Mouse (Mus musculus): ENCODE measurements around the gene Abhd2. TPM values are rescaled to one million over a fixed set of nuclear protein-coding genes. Genes with fewer than 3 reads are reported as not detected.

Abhd2 gene
- polyA plus RNA-seq, 1 experiment from 2014 or later: 25.1 TPM

DNA sequence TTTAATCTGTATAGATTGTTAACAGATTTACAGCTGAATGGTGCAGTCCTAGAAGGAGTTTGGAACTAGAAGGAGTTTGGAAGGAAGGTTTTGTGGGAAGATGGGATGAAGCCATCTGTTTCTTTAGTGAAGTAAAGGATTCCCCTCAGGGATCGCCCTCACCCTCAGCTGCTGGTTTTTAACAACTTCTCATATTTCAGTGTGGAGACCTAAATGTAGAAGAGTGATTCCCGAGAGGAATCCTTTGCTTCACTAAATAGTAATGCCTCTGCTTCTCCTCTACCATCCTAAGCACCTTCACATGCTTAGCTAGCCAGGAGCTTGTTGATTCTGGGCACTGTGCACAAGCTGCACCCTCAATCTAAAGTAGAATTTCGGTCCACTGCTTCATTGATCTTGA, 118.5 kb downstream of the Abhd2 start:
- no peaks in the 10 kb centered on the region for H3K9me3 ChIP-seq (ENCODE audit: control insufficient read depth, low read length)
- DNase-seq (ENCODE audit: low spot score) (no peak), ATAC-seq (ENCODE audit: low FRiP score) (no peak)
- peak overlapping the region; percentile 70 for H3K4me2 ChIP-seq (replicated peaks)
- H3K9ac ChIP-seq: peak overlapping the region; percentile 52
- H3K27ac ChIP-seq: peak overlapping the region; percentile 76
- 17% methylated on average over 3 of the region's 3 CpGs for WGBS
- H3K36me3 ChIP-seq (replicated peaks; ENCODE audit: control insufficient read depth, insufficient read depth): no peaks in the 10 kb centered on the region
- H3K4me1 ChIP-seq (replicated peaks; ENCODE audit: control insufficient read depth, insufficient read depth, low read length): 0 out of 2 replicates have a peak, but pooled peaks cover 4% of the 10 kb centered on the region
- H3K27me3 ChIP-seq (ENCODE audit: control insufficient read depth, insufficient read depth, low read length): no peaks in the 10 kb centered on the region
- peak overlapping the region; percentile 47 for H3K4me3 ChIP-seq (replicated peaks; ENCODE audit: low read length)

DNA sequence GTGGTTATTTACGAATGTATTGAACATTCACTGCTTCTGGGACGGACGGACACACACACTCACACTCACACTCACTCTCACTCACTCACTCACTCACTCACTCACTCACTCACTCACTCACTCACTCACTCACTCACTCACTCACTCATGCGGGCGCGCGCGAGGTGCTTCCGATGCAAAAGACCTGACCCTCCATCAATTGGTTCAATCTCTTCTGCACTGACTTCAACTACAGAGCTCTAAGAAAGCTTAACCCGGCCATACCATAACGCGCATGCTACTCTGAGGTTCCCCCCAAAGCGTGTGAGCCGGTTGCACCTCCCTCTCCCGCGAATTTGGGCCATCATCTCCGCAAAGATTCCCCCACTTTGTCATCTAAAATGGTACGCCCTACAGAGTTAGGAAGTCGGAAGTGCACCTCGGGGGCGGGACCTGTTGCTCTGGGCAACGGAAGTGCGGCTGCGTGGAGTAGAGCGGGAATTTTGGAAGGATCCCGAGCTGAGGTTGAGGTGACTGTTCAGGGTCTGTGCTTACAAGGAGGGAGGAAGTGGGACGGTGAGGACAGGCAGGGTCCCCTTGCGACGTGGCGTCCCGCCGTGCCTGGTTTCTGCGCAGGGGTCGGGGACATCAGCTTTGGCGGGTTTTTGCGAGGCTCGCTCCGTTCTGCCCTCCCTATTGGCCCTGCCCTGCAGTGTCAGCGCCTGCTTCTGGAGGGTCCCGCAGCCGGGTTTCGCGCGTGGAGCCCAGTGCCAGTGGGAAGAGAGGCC, 119.1 kb downstream of the Abhd2 start, which contains the start of gene Fanci:
TSS of gene Fanci (plus strand) at position 47 of the 767 bp plus-strand sequence.
- no peaks in the 10 kb centered on the region for H3K27me3 ChIP-seq (ENCODE audit: control insufficient read depth, insufficient read depth, low read length)
- no peaks in the 10 kb centered on the region for H3K36me3 ChIP-seq (replicated peaks; ENCODE audit: control insufficient read depth, insufficient read depth)
- peak; percentile 93 for ATAC-seq (ENCODE audit: low FRiP score)
- H3K4me3 ChIP-seq (replicated peaks; ENCODE audit: low read length): peak within 1 kb of the TSS; percentile 47
- 0 out of 2 replicates have a peak, but pooled peaks cover 4% of the 10 kb centered on the region for H3K4me1 ChIP-seq (replicated peaks; ENCODE audit: control insufficient read depth, insufficient read depth, low read length)
- H3K9me3 ChIP-seq (ENCODE audit: control insufficient read depth, low read length): no peaks in the 10 kb centered on the region
- WGBS: under 1% methylated on average over 44 of the region's 44 CpGs
- peak; percentile 97 for DNase-seq (ENCODE audit: low spot score)
- peak within 1 kb of the TSS; percentile 76 for H3K27ac ChIP-seq
- peak within 1 kb of the TSS; percentile 70 for H3K4me2 ChIP-seq (replicated peaks)
- H3K9ac ChIP-seq: peak within 1 kb of the TSS; percentile 52

DNA sequence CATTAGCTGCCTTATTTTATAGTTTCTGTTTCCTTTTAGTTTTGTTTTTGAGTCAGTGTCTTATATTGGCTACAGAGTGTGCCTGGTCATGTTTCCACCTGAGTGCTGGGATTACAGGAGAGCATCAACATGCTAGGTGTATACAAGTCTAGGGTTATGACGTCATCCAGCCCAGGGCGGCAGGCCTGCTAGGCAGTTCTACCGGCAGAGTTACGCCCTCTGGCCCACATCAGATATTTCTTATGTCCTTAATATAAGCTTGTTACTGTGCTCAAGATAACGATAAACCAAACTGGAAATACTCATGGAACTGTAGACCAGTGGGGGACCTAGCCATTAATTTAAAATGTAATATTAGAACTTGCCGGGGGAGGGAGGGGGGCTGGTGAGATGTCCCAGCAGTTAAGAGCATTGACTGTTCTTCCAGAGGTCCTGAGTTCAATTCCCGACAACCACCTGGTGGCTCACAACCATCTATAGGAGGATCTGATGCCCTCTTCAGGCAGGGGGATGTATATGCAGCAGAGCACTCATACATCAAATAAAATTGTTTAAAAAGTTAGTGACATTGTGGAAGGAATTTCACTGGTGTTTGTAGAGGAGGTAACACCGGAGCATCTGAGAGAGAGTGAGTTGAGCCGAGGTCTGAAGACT, 120.0 kb downstream of the Abhd2 start:
- peak overlapping the region; percentile 70 for H3K4me2 ChIP-seq (replicated peaks)
- ATAC-seq (ENCODE audit: low FRiP score): no peak; the same call in 1 of the 2 replicates
- 66% methylated on average over 9 of the region's 9 CpGs for WGBS
- no peak overlapping the region for H3K9ac ChIP-seq
- H3K27ac ChIP-seq: no peak overlapping the region
- 0 out of 2 replicates have a peak overlapping the region, but pooled peaks have one; percentile 47 for H3K4me3 ChIP-seq (replicated peaks; ENCODE audit: low read length)
- no peak for DNase-seq (ENCODE audit: low spot score)
- H3K4me1 ChIP-seq (replicated peaks; ENCODE audit: control insufficient read depth, insufficient read depth, low read length): 0 out of 2 replicates have a peak, but pooled peaks cover 4% of the 10 kb centered on the region
- H3K36me3 ChIP-seq (replicated peaks; ENCODE audit: control insufficient read depth, insufficient read depth): no peaks in the 10 kb centered on the region
- no peaks in the 10 kb centered on the region for H3K27me3 ChIP-seq (ENCODE audit: control insufficient read depth, insufficient read depth, low read length)
- H3K9me3 ChIP-seq (ENCODE audit: control insufficient read depth, low read length): no peaks in the 10 kb centered on the region

DNA sequence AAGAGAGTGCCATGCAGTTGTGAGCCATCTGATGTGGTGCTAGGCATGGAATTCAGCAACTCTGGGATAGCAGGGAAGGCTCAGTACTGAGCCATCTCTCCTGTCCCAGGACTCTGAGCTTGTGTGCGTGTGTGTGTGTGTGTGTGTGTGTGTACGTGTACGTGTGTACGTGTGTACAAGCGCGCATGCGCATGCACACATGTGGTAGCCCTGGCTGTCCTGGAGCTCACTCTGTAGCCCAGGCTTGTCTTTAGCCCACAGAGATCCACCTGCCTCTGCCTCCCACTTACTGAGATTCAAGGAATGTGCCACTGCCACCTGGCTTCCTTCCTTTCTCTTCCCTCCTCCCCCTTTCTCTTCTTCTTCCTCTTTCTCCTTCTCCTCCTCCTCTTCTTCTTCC, 120.9 kb downstream of the Abhd2 start:
- no peak for ATAC-seq (ENCODE audit: low FRiP score)
- H3K4me2 ChIP-seq (replicated peaks): no peak overlapping the region

DNA sequence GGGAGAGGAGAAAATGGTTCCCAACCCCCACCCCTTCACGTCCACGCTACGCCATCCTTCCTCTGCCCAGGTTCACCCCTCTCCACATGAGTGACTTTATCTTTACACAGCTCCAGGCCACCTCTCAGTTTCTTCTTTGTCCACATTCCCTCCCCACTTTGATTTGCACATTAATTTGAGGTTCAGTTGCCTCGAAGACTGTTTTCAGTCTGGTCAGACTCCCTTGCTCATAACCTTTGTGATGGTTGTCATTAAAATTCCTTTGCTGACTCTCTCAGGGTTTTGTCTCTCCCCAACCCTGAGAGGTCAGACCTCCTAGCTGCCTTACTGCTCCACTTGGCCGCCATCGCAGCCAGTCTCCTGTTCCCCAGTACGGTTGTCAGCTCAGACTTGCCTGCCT, 121.7 kb downstream of the Abhd2 start:
- no peaks in the 10 kb centered on the region for H3K36me3 ChIP-seq (replicated peaks; ENCODE audit: control insufficient read depth, insufficient read depth)
- H3K9ac ChIP-seq: no peak overlapping the region
- no peak for DNase-seq (ENCODE audit: low spot score)
- H3K27ac ChIP-seq: no peak overlapping the region
- H3K9me3 ChIP-seq (ENCODE audit: control insufficient read depth, low read length): no peaks in the 10 kb centered on the region
- ATAC-seq (ENCODE audit: low FRiP score): no peak
- H3K27me3 ChIP-seq (ENCODE audit: control insufficient read depth, insufficient read depth, low read length): no peaks in the 10 kb centered on the region
- H3K4me1 ChIP-seq (replicated peaks; ENCODE audit: control insufficient read depth, insufficient read depth, low read length): 0 out of 2 replicates have a peak, but pooled peaks cover 4% of the 10 kb centered on the region
- no peak overlapping the region for H3K4me3 ChIP-seq (replicated peaks; ENCODE audit: low read length)
- H3K4me2 ChIP-seq (replicated peaks): no peak overlapping the region
- 68% methylated on average over 7 of the region's 7 CpGs for WGBS

More for the DNA sequence above, 120.9 kb downstream of the Abhd2 start:
- 0 out of 2 replicates have a peak, but pooled peaks cover 4% of the 10 kb centered on the region for H3K4me1 ChIP-seq (replicated peaks; ENCODE audit: control insufficient read depth, insufficient read depth, low read length)
- no peak overlapping the region for H3K27ac ChIP-seq
- 98% methylated on average over 7 of the region's 7 CpGs for WGBS
- H3K4me3 ChIP-seq (replicated peaks; ENCODE audit: low read length): no peak overlapping the region
- H3K9me3 ChIP-seq (ENCODE audit: control insufficient read depth, low read length): no peaks in the 10 kb centered on the region
- H3K27me3 ChIP-seq (ENCODE audit: control insufficient read depth, insufficient read depth, low read length): no peaks in the 10 kb centered on the region
- no peaks in the 10 kb centered on the region for H3K36me3 ChIP-seq (replicated peaks; ENCODE audit: control insufficient read depth, insufficient read depth)
- no peak overlapping the region for H3K9ac ChIP-seq
- no peak for DNase-seq (ENCODE audit: low spot score)

DNA sequence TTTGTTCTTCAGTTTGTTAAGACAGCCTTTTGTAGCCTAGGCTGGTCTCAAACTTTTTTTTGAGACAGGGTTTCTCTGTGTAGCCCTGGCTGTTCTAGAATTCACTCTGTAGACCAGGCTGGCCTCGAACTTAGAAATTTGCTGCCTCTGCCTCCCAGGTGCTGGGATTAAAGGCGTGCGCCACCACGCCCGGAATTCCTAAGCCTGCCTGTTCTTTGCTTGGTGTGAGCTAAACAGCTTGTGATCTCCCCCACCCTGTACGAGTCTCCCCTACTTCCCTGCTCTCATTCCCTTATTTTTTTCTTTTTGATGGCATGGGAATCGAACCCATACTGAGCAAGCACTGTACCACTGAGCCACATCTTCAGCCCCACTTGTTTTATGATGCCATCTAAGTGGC, 122.2 kb downstream of the Abhd2 start:
- H3K27me3 ChIP-seq (ENCODE audit: control insufficient read depth, insufficient read depth, low read length): no peaks in the 10 kb centered on the region
- H3K4me3 ChIP-seq (replicated peaks; ENCODE audit: low read length): no peak overlapping the region
- no peaks in the 10 kb centered on the region for H3K9me3 ChIP-seq (ENCODE audit: control insufficient read depth, low read length)
- DNase-seq (ENCODE audit: low spot score) (no peak), ATAC-seq (ENCODE audit: low FRiP score) (no peak)
- 92% methylated on average over 7 of the region's 7 CpGs for WGBS
- no peak overlapping the region for H3K27ac ChIP-seq
- no peaks in the 10 kb centered on the region for H3K36me3 ChIP-seq (replicated peaks; ENCODE audit: control insufficient read depth, insufficient read depth)
- no peak overlapping the region for H3K9ac ChIP-seq
- H3K4me1 ChIP-seq (replicated peaks; ENCODE audit: control insufficient read depth, insufficient read depth, low read length): 0 out of 2 replicates have a peak, but pooled peaks cover 4% of the 10 kb centered on the region
- no peak overlapping the region for H3K4me2 ChIP-seq (replicated peaks)

DNA sequence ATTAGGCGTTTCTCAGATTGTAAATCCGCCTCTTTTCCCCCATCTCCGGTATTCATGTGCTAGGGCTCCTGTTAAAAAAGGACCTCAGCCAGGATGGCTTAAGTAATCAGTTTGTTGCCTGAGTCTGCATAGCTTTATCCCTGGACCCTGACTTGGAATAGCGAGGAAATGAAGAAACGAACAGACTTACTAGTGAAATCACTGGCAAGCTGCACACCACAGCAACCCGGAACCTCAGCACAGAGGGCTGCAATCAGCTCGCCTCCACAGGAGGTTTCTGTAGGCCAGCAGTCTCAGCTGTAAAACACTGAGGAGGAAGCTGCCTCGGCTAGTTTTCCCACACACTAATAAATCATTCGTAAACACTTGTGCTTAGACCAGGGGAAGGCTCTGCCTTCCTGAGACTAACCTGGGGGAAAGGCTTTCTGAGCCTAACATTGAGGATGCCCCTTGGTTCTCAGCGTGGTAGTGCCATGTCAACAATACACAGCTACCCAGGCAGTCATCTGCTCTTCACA, 124.5 kb downstream of the Abhd2 start:
- Histone ChIP-seq H3K4me3 (replicated peaks; ENCODE audit: low read length) (no peak overlapping the region), H3K4me1 (replicated peaks; ENCODE audit: control insufficient read depth, insufficient read depth, low read length) (0 out of 2 replicates have a peak, but pooled peaks cover 1% of the 10 kb centered on the region), H3K27me3 (ENCODE audit: control insufficient read depth, insufficient read depth, low read length) (no peaks in the 10 kb centered on the region), H3K27ac (no peak overlapping the region), H3K9me3 (ENCODE audit: control insufficient read depth, low read length) (no peaks in the 10 kb centered on the region), H3K36me3 (replicated peaks; ENCODE audit: control insufficient read depth, insufficient read depth) (no peaks in the 10 kb centered on the region), H3K4me2 (replicated peaks) (no peak overlapping the region), H3K9ac (no peak overlapping the region)
- WGBS: 77% methylated on average over 10 of the region's 10 CpGs
- ATAC-seq (ENCODE audit: low FRiP score) (no peak), DNase-seq (ENCODE audit: low spot score) (no peak)

DNA sequence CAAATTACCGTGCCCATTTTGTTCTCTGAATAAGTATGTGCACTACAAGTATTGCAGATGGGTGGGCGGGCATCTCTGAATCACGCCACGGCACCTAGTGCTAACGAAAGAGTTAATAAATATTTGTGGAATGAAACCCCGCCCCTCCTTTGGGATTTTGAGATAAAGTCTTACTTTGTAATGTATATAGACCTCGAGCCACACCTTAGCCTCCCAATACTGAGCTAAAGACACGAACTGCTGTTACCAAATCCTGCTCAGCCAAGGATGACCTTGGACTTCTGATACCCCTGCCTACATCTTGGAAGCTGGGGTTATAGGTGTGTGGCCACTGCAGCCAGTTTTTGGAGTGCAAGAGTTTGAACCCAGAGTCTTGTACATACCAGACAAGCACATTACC, 125.4 kb downstream of the Abhd2 start:
- no peak for ATAC-seq (ENCODE audit: low FRiP score)
- Histone ChIP-seq H3K27me3 (ENCODE audit: control insufficient read depth, insufficient read depth, low read length) (no peaks in the 10 kb centered on the region), H3K4me2 (replicated peaks) (no peak overlapping the region), H3K4me1 (replicated peaks; ENCODE audit: control insufficient read depth, insufficient read depth, low read length) (no peaks in the 10 kb centered on the region), H3K36me3 (replicated peaks; ENCODE audit: control insufficient read depth, insufficient read depth) (no peaks in the 10 kb centered on the region), H3K27ac (no peak overlapping the region), H3K9ac (no peak overlapping the region), H3K4me3 (replicated peaks; ENCODE audit: low read length) (no peak overlapping the region), H3K9me3 (ENCODE audit: control insufficient read depth, low read length) (no peaks in the 10 kb centered on the region)
- no peak for DNase-seq (ENCODE audit: low spot score)
- 91% methylated on average over 8 of the region's 8 CpGs for WGBS

DNA sequence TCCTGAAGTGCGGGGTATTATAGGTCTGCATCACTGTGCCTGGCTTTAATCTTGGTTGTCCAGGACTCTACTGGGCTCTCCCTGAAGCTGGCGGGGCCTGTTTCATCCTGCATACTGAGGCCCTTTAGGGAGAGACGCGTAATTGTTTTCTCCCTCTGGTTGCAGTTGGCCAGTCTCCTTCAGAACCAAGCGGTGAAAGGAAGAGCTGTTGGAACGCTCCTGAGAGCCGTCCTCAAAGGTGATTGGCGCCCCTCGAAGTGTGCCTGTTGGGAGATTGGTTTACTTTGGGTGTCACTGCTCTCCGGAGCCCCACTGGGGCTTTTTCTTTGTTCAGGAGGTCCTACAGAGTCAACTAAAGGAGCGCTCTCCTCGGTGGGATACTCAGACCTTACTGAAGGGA, 126.0 kb downstream of the Abhd2 start:
- Histone ChIP-seq H3K9me3 (ENCODE audit: control insufficient read depth, low read length) (no peaks in the 10 kb centered on the region), H3K4me1 (replicated peaks; ENCODE audit: control insufficient read depth, insufficient read depth, low read length) (no peaks in the 10 kb centered on the region), H3K27ac (no peak overlapping the region), H3K9ac (no peak overlapping the region), H3K4me3 (replicated peaks; ENCODE audit: low read length) (no peak overlapping the region), H3K36me3 (replicated peaks; ENCODE audit: control insufficient read depth, insufficient read depth) (no peaks in the 10 kb centered on the region), H3K4me2 (replicated peaks) (no peak overlapping the region), H3K27me3 (ENCODE audit: control insufficient read depth, insufficient read depth, low read length) (no peaks in the 10 kb centered on the region)
- DNase-seq (ENCODE audit: low spot score) (no peak), ATAC-seq (ENCODE audit: low FRiP score) (no peak)
- WGBS: 73% methylated on average over 12 of the region's 12 CpGs
